Mouse (Mus musculus): ENCODE measurements around the gene Abca7. TPM values are rescaled to one million over a fixed set of nuclear protein-coding genes. Genes with fewer than 3 reads are reported as not detected.

The Abca7 gene
- total RNA-seq, 2 experiments from 2014 or later, result 16.0 to 19.8 TPM

Other genes with a start within 250 kb of the Abca7 start
- 10 to 100 TPM; 60.1 to 69.8 TPM for gene Polrmt, start 249.9 kb upstream of the Abca7 start, total RNA-seq (2021)
- not detected for gene Fgf22, start 241.4 kb upstream of the Abca7 start, total RNA-seq (2021)
- 10 to 100 TPM; 50.8 to 55.1 TPM for gene Rnf126, start 229.5 kb upstream of the Abca7 start, total RNA-seq (2021)
- 1 to 10 TPM; 5.5 to 5.7 TPM for gene Fstl3, start 219.2 kb upstream of the Abca7 start, total RNA-seq (2021)
- under 1 TPM; 0.09 to 0.21 TPM for gene Prss57, start 205.5 kb upstream of the Abca7 start, total RNA-seq (2021)
- 10 to 100 TPM; 69.6 to 80.2 TPM for gene Palm, start 202.9 kb upstream of the Abca7 start, total RNA-seq (2021)
- under 1 TPM in 1 of 2 experiments, not detected in 1; 0.27 TPM for gene Misp, start 175.5 kb upstream of the Abca7 start, total RNA-seq (2021)
- 100 to 1,000 TPM; 267 to 270 TPM for gene Ptbp1, start 142.1 kb upstream of the Abca7 start, total RNA-seq (2021)
- 1 to 10 TPM; 1.5 to 2.8 TPM for gene Prtn3, start 122.0 kb upstream of the Abca7 start, total RNA-seq (2021)
- 1 to 10 TPM; 3.4 to 4.3 TPM for gene Plppr3, start 121.9 kb upstream of the Abca7 start, total RNA-seq (2021)
- 1 to 10 TPM; 2.1 to 2.3 TPM for gene Elane, start 110.2 kb upstream of the Abca7 start, total RNA-seq (2021)
- 100 to 1,000 TPM; 316 to 348 TPM for gene Cfd, start 105.6 kb upstream of the Abca7 start, total RNA-seq (2021)
- gene Med16, start 87.6 kb upstream of the Abca7 start, total RNA-seq (2021), result 10 to 100 TPM; 48.1 to 50.8 TPM
- gene Gm26602, start 85.6 kb upstream of the Abca7 start, total RNA-seq (2021), result not detected
- gene Kiss1r, start 79.5 kb upstream of the Abca7 start, total RNA-seq (2021), result 1 to 10 TPM in 1 of 2 experiments, under 1 TPM in 1; 0.69 to 1.8 TPM
- gene R3hdm4, start 75.3 kb upstream of the Abca7 start, total RNA-seq (2021), result 10 to 100 TPM; 78.9 to 93.6 TPM
- gene Arid3a, start 69.5 kb upstream of the Abca7 start, total RNA-seq (2021), result 1 to 10 TPM; 6.3 to 8.1 TPM
- gene Wdr18, start 36.3 kb upstream of the Abca7 start, total RNA-seq (2021), result 10 to 100 TPM; 32.4 to 34.9 TPM
- under 1 TPM; 0.27 to 0.36 TPM for gene Grin3b, start 25.8 kb upstream of the Abca7 start, total RNA-seq (2021)
- 100 to 1,000 TPM; 143 to 146 TPM for gene Tmem259, start 12.2 kb upstream of the Abca7 start, total RNA-seq (2021)
- gene Cnn2, start 7.9 kb upstream of the Abca7 start, total RNA-seq (2021), result 10 to 100 TPM; 46.8 to 57.8 TPM
- 10 to 100 TPM; 11.9 to 12.7 TPM for gene Arhgap45, start 20.2 kb downstream of the Abca7 start, total RNA-seq (2021)
- gene Polr2e, start 43.3 kb downstream of the Abca7 start, total RNA-seq (2021), result 100 to 1,000 TPM in 1 of 2 experiments, 10 to 100 TPM in 1; 96.5 to 102 TPM
- gene Gpx4, start 50.7 kb downstream of the Abca7 start, total RNA-seq (2021), result 1,000 to 10,000 TPM; 1,132 to 1,146 TPM
- 10 to 100 TPM; 37.5 to 55.7 TPM for gene Sbno2, start 109.1 kb downstream of the Abca7 start, total RNA-seq (2021)
- gene Stk11, start 119.3 kb downstream of the Abca7 start, total RNA-seq (2021), result 100 to 1,000 TPM; 133 to 151 TPM
- gene Atp5d, start 142.1 kb downstream of the Abca7 start, total RNA-seq (2021), result 100 to 1,000 TPM; 982 to 996 TPM
- gene Cbarp, start 144.3 kb downstream of the Abca7 start, total RNA-seq (2021), result 10 to 100 TPM; 41.6 to 65.6 TPM
- 100 to 1,000 TPM; 106 to 127 TPM for gene Midn, start 151.8 kb downstream of the Abca7 start, total RNA-seq (2021)
- 100 to 1,000 TPM; 102 to 168 TPM for gene Cirbp, start 169.5 kb downstream of the Abca7 start, total RNA-seq (2021)
- 1 to 10 TPM; 6.4 to 7.7 TPM for gene 1600002K03Rik, start 176.4 kb downstream of the Abca7 start, total RNA-seq (2021)
- gene Efna2, start 183.0 kb downstream of the Abca7 start, total RNA-seq (2021), result 1 to 10 TPM; 3.3 to 4.5 TPM
- 10 to 100 TPM; 26.5 to 39.2 TPM for gene Mum1, start 229.9 kb downstream of the Abca7 start, total RNA-seq (2021)